Mouse (Mus musculus) CD4-positive helper T cell, adult 2 months (primary cell): ENCODE data around the gene Mllt3.

Experiments used
- DNase-seq: peaks from one replicate; pipeline ENCODE4 v3.0.0-alpha.2; 2012; ENCODE audit warnings: low read depth, missing footprints, low spot score

Gene Mllt3

DNA sequence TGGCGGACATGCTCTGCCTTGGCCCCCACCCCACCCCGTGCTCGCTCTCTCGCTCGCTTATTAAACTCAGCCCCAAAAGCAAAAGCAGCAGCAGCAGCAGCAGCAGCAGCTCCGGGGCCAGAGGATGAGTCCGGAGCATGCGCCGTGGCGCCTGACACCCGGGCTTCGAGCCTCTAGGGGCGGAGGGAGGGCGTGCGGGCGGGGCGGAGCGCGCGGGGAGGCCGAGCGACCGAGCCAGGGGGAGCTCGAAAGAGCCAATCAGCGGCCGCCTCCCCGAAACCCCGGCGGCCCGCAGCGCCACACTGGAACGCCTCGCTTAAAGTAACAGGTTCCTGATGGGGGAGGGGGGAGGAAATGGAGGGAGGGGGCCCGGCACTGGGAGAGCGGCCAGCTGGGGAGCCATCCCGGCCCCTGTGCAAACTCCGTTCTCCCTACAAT, at the start of gene Mllt3:
TSS of gene Mllt3 (minus strand) at position 149 of the 438 bp plus-strand sequence.
- peak; percentile 99 for DNase-seq

DNA sequence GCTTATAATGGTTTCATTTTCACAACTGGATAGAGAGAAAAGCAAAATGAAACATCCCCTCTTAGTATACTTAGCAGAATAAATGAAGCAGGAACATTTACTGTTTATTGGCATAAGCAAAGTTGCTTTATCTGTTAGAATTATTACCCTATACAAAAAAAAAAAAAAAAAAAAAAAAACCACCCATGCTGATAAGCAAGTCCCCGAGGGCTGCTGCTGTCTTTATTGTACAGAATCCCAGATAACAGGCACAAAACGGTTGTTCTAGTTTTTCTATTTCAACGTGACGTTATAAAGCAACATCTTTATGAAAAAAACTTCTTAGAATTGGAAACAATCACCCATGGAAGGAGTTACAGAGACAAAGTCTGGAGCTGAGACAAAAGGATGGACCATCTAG, 49.2 kb upstream of the Mllt3 start:
- no peak for DNase-seq

DNA sequence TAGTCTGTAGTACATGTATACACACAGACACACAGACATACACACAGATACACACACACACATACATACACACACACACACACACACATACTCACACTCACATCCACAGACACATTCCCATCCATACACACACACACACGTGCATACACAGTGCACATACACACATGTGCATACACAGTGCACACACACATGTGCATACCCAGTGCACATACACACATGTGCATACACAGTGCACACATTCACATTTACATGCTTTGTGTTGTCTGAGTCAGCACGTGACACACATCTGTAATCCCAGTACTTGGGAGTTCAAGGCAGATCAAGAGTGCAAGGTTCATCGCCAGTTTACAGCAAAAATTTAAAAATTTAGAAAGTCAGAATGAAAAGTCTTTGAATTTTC, 48.7 kb upstream of the Mllt3 start:
- DNase-seq = no peak

DNA sequence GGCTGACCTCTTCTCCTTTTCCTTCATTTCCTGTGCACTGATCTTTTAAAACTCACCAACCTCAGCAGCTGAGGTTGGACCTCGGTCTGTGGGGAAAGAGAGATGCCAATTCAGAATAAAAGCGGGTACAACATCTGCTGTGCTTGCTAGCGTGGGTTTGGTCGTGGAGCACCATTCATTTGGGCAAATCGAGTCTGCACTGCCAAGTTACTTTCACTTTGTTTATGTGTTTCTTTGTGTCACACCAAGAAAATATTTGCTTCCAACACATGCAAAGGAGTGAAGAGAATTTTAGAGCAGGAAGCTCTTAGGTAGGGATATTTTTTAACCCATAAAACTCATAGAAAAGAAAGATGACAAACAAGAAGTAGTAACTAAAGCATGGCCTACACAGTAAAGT, 48.3 kb upstream of the Mllt3 start:
- DNase-seq = peak; percentile 29

DNA sequence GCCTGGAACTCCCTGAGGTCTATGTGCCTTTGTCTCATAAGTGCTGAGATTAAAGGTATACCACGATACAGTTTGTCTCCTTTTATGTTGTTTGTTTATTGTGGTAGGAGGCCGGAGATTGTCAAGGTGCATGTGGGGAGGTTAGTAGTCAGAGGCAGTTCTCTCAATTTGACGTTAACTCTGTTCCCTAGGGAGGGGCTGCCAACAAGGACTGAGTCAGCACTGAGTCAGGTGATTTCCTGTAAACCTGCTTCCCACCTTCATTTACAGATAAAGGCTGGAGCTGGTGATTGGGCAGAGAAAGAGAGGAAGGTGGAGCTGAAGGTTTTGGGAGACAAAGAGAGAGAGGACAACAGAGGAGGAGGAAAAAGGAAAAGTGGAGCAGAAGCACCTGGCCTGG, 45.8 kb upstream of the Mllt3 start:
- peak; percentile 63 for DNase-seq

DNA sequence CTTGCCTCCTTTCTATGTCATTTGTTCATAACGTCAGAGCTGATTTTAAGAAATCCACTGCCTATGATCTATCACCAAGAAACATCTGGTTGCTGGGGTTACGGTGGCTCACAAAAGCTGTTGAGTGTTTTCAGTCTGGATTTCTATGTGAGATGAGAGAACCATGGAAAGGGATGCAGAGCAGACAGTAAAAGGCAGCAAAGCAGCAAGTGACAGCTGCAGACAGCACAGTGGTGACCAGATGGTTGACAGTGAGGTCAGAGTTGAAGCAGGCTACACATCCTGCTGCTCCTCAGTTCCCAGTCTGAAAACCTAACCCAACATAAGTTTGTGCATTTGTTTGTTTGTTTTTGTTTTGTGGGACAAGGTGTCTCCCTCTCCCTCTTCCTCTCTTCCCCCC, 42.2 kb upstream of the Mllt3 start:
- DNase-seq = no peak

DNA sequence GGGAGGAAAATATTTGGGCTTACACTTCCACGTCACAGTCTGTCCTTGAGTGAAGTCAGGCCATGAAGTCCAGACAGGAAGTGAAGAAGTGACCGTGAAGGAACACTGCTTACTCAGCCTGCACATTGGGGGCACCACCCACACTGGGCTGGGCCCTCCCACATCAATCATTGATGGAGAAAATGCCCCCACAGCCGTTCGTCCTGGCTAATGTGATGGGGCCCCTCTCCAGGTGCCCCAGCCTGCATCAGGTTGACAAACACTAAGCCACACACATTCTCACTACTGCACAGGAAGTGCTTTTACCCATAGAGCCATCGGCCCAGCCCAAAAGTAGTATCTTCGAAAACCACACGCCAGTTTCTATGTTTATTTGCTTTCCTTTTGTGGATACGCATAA, 13.1 kb upstream of the Mllt3 start:
- DNase-seq = peak; percentile 76

DNA sequence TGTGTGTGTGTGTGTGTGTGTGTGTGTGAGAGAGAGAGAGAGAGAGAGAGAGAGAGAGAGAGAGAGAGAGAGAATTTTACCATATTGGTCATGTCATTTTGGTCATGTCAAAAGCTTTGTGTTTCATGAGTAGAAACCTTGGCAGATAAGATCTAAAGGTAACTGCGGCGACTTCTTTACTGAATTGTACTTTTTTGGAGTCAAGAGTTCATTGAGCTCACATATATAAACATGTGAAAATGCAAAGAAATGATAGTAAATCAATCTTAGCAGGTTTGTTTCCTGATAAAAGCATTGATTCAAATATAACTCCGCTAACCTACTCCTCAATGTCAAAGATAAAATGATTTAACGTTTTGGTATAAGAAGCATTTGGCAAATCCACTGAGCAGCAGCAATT, 12.0 kb upstream of the Mllt3 start:
- peak; percentile 52 for DNase-seq

DNA sequence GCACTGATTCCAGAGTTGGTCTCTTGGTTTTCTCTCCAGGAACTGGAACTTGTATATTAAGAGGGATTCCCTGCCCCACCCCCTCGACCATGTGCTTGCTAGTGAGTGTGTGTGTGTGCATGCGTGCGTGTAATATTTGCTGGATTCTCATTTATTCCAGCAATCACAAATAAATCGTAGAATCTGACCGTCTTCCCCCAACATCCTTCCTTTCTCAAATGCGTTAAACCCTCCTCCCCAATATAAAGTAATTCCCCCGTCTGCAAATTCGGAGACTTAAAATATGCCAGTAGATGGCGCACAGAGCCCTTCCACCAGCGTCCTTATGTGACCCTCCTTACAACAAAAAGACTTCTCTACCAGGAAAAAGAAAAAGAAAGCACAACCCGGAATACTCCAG, 2.2 kb upstream of the Mllt3 start:
- DNase-seq = peak; percentile 81

DNA sequence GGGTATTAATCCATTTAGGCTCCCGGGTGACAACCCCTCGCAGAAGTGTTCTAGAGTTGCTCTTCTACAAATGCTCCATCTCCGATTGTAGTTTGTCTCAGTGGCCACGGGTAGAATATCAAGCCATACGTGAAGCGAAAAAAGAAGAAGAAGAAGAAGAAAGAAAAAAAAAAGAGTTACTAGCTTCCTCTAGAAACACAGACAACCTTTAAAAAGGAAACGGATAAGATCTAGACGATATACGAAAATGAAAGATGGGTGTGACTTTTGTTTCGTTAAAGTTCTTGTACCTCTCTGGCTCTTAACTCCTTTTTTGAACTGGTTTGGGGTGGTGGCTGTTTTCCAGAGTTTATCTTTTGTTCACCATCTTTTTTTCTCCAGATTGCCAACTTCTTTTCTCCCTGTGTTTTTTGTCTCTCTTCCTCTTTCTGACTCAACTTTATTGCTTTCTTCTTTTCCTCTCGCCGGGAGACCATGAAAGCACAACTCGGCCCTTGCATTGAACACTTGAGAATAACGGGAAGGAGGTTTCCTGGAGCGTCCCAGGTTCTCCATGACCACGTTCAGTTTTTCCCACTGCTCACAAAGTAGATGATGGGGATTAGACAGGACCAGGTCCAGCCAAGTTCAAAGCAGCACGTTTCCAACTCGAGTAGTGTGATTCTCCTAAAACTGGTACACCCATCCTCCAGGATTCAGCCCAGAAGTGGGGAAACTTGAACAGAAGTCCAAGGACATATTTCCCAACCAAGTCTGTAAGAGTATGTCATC, 1.4 kb upstream of the Mllt3 start:
- DNase-seq = peak; percentile 80

DNA sequence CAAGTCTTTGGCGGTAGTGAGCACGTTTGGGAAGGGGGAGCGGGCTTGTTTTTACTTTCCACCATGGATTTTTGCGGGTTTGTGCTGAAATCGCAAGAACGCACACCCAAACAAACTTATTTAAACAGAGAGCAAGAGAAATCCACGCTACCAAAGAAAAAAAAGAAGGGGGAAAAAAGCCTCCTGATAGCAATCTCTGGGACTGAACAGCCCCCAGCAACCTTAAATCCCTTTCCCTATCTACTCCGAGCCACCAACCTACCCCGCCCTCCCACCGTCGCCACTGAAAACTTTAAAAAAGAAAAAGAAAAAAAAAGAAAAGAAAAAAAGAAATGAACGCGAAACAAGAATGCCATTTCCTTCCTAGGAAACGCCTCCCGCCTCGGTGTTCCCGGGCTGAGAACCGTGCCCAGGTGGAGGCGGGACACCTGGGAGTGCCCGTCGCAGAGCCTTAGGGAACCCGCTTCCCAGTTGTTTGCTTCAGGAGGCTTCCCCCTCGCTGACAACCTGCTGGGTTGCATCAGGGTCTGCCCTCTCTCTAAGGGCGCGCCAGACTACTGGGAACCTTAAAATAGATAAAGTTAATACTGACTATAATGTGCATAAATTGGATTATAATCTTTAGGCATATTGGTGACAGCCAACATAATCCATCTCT, 694 bp upstream of the Mllt3 start:
- no peak for DNase-seq

DNA sequence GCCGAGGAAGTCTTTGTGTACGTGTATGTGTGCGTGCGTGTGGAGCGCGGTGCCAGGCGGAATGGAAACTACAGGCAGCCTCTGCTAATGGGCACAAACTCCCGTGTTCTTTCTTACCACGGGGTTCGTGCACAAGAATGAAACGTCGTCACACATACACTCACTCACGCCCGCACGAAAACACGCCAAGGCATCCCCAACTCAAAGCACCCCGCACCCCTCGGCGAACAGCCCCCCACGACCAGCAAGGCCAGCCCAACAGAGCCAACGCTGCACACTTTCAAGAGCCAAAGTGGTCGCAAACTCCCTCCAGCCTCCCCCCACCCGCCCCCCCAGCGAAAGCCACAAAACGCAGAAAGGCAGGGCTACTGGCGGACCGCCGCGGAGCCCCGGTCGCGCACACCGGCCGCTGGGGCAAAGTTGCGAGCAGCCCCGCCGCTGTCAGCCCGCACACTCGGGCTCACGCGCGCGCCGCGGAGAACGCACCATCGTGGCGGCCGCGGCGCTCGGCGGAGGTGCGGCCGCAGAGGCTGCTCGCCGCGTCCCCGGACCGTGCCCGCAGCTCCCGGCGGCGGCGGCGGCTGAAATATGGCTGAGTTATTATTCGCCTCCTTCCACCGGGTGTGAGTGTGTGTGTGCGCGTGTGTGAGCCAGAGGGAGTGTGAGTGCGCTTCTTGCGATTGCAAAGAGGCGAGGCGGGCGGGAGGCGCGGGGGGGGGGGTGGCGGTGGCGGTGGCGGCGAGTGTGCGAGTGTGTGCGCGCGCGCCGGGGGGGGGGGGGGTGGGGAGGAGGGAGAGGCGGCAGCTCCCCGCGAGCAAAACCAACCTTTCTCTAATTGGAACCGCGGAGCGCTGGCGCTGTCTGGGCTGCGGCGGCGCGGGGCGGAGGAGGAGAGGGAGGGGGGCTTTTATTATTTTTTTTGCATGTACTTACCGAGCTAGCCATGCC, 739 bp downstream of the Mllt3 start:
- DNase-seq = peak; percentile 76

DNA sequence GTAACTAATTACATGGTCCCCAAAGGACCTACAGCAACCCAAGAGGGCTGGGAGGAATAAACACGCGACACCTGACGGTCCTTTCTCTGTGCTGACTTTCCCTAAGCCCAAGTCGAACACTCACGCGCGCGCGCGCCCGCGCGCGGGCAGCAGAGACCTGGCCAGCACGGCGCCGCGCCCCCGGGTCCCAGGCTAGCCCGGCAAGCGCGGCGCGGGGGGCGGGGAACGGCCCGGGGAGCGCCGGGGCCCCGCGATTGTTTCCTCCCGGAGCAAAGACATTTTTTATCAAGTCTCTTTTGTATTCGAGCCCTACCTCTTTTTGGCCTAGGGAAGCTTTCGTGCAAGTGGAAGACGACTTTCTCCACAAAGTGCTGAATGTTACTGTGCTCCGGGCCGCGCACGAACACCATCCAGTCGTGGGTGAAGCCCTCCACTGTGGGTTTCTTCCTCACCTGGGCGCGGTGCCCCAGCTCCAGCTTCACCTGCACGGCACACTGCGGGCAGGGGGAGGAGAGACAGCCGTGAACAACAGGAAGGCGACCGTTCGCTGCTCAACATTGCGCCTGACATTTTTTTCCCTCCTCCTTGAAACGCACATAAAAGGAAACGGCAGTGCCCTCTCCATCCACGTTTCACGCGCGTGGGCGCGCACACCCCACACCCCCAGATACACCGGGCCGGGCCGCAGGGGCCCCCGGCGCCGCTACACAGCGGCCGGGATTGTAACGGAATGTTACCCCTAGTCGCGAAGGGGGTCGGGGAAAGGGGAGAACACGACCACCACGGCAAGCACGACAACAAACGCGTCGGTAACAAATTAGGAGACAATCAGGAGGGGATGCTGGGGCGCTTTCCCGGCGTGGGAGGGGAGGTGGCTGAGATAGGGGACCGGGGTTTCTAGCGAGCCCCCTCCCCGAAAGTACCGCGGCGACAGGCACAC, 1.7 kb downstream of the Mllt3 start:
- peak; percentile 83 for DNase-seq

DNA sequence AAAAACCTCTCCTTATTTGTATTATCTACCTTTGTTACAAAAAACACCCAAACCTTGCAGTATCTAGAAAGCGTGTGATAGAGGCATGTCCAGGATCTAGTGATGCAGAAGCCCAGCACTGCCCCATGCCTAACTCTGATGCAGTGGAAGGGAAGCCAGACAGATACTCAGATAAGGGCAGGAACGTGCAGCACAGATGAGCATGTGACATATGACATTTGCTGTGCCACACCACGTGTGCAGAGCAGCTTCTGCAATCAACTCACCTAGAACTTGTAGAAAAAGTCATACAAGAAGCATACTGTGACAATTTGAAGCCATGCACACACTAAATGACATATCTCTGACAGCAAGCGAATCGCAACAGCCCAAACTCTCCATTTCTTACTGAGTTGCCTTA, 9.6 kb downstream of the Mllt3 start:
- DNase-seq = no peak

DNA sequence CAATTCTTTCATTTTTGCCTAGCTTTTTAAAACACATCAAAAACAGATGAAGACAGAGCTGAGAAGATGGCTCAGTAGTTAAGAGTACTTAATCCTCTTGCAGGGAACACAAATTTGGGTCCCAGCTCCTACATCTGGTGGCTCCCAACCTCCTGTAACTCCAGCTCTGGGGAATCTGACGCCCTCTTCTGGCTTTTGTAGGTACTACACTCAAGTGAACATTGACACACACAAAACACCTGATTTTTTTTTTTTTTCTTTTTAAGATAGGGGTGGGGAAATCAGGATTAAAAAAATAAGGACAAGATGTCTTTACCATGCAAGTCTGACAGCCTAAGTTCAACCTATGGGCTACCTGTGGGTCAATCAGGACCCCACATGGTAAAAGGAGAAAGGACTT, 10.5 kb downstream of the Mllt3 start:
- DNase-seq = peak; percentile 35

DNA sequence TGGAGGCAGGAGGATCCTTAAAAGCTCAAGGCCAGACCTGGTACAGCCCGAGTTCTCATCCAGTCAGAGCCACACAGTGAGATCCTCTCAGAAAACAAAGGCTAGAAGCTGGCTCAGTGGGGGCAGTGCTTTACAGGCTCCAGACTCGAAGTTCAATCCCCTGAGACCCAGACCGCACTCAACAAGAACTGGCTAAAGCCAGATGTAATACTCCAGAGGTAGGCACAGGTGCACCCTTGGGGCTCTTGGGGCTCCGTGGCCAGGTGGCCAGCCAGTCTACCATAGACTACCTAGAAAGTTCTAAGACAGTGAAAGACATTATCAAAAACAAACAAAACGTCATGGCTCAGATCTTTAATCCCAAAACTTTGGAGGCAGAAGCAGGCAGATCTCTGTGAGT, 12.7 kb downstream of the Mllt3 start:
- DNase-seq = no peak

DNA sequence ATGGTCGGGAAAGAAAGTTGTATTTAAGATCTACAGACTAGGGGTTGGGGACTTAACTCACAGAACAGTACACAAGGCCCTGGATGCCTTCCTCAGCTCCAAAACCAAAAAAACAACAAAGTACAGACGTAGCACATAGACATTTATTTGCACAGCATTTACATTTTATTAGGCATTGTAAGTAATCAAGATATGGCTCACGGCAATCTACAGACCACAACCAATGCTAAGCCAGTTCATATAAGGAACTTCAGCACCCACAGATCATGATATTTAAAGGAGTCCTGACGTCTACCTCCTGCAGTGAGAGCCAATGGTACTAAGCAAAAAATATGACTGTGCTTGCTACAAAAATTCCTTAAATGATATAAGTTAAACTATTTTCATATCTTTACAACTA, 13.5 kb downstream of the Mllt3 start:
- no peak for DNase-seq

DNA sequence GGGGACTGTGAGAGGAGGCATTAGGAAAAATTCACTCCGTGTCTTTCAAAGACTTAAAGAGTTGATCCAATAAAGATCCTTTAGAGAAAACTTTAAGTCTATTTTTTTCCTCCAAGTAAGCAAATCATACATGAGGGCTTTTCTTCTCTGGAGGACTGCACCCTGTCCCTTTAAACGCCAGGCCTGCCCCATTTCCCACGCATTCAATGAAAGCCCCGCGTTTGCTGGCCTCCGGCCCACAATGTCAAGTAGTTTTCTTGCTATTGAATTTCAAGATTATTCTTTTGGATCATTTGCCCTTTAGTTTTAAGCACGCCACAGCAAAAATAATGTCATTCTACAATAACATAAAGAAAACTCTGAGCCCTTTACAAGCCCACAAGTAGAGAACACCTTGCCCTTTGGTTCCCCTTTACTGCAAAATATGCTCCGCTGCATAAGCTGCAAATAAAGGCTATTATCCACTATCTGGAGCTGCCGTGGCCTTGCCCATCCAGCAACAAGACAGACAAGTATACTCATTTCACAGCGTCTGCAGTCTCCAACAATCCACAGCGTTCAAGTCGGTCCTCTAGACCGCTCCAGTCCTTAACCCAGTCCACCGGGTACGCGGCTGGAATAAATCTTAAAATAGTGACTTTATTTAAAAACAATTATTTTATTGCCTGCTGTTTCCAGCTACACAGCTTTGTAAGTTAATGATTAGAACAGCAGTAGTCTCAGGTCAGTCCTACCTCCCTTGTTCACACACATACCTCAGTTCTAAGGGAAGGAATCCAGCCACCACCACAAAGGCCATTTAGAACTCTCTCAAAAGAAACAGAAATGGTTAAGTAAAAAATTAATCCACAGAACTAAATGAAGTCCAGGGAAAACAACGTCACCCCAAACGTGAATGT, 15.5 kb downstream of the Mllt3 start:
- no peak for DNase-seq

DNA sequence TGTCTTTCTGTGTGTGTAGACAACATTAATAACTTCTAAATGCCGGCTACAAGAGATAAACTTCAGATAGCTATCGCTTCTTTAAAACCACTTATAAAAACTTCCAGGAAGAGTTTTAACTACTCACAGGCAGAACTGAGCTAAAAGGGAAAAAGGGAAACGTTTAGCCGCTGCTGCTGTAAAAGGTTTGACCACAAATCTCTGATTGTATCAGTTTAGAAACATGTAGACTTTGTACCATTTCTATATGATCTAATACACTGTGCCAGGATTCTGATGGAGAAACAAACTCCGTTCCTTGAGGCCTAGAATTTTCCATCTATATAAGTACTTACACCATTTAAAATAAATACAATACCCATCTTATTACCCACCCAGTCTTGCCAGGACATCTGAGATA, 17.4 kb downstream of the Mllt3 start:
- DNase-seq = peak; percentile 34

DNA sequence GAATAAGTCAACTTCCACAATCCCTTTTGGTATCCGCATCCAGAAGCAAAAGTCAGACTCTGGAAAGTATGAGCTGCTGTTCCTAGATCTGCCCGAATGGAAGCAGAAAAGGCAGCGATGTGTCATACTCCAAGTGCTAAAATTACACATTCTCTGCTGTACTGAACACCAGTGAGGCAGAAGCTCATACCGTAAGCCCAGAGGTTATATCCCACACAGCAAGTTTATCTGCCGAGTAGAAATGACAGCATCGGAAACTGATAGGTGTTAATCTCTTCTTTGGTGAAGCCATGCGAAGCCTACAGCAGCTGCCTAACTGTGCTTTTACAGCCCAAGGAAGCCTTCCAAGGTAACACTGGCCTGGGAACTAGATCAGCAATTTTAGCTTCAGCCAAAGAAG, 17.9 kb downstream of the Mllt3 start:
- DNase-seq = no peak
